Comparison of ENCODE assay signal across 8 mouse cellular contexts in the genomic region with DNA sequence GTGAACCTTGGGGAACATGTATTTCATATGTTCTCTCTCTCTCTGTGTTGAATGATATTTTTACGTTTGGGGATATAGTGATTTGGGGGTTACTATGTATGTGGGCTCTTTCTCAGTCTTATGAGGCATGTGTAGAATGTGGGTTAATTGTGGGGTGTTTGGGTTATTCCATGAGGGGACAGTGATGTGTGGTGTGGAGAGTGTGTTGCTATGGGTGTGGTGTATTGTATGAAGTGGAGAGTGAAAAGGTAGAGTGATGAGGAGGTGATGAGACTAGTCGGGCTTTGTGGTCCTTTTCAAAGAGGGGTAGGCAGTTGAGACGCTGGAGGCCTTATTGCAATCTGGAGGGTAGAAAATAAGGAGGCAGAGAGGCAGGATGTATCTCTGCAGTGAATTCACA. TPM values are rescaled to one million over a fixed set of nuclear protein-coding genes. Genes with fewer than 3 reads are reported as not detected.
A peak's percentile ranks its signal among the peaks of the same experiment; 100 is the strongest.
DNase-seq lines count a peak whose midpoint lies in the region; ATAC-seq lines count a peak whose summit lies in the region.

No protein-coding gene starts in this region.

- peaks cover 4% of the 10 kb centered on the region for H3K4me1 ChIP-seq in lung, embryonic 15.5 days
- H3K4me1 ChIP-seq in embryonic facial prominence, embryonic 15.5 days: peaks cover 5% of the 10 kb centered on the region
- H3K4me1 ChIP-seq in intestine, embryonic 15.5 days (replicated peaks): 0 out of 2 replicates have a peak, but pooled peaks cover 2% of the 10 kb centered on the region
- 0 out of 2 replicates have a peak, but pooled peaks cover 3% of the 10 kb centered on the region for H3K4me1 ChIP-seq in neural tube, embryonic 14.5 days (ENCODE audit: control insufficient read depth, insufficient read depth, low read length)

- H3K36me3 ChIP-seq in lung, embryonic 15.5 days: no peaks in the 10 kb centered on the region
- H3K36me3 ChIP-seq in embryonic facial prominence, embryonic 15.5 days: no peaks in the 10 kb centered on the region
- H3K36me3 ChIP-seq in intestine, embryonic 15.5 days: no peaks in the 10 kb centered on the region
- H3K36me3 ChIP-seq in neural tube, embryonic 14.5 days (ENCODE audit: control insufficient read depth, insufficient read depth, low read length): no peaks in the 10 kb centered on the region

- WGBS in lung, embryonic 15.5 days: 2% methylated on average over 3 of the region's 3 CpGs
- WGBS in embryonic facial prominence, embryonic 15.5 days: 0% methylated on average over 3 of the region's 3 CpGs
- WGBS in intestine, embryonic 15.5 days: 3% methylated on average over 3 of the region's 3 CpGs
- WGBS in neural tube, embryonic 14.5 days: 3% methylated on average over 3 of the region's 3 CpGs

- peak overlapping the region; percentile 82 for H3K9ac ChIP-seq in lung, embryonic 15.5 days
- peak overlapping the region; percentile 71 for H3K9ac ChIP-seq in embryonic facial prominence, embryonic 15.5 days
- H3K9ac ChIP-seq in intestine, embryonic 15.5 days: peak overlapping the region; percentile 80
- peak overlapping the region; percentile 84 for H3K9ac ChIP-seq in neural tube, embryonic 14.5 days (replicated peaks; ENCODE audit: low read depth, low read length)

- peak overlapping the region; percentile 91 for H3K4me3 ChIP-seq in lung, embryonic 15.5 days
- H3K4me3 ChIP-seq in embryonic facial prominence, embryonic 15.5 days (replicated peaks): peak overlapping the region; percentile 62
- peak overlapping the region; percentile 84 for H3K4me3 ChIP-seq in intestine, embryonic 15.5 days (replicated peaks)
- H3K4me3 ChIP-seq in neural tube, embryonic 14.5 days (ENCODE audit: low read depth, low read length): peak overlapping the region; percentile 86

- no peak for ATAC-seq in lung, embryonic 15.5 days (ENCODE audit: borderline replicate concordance, extremely low read depth, low FRiP score, low TSS enrichment)
- no peak for ATAC-seq in embryonic facial prominence, embryonic 15.5 days (ENCODE audit: insufficient number of reproducible peaks, low FRiP score, low TSS enrichment, low read depth)
- ATAC-seq in intestine, embryonic 15.5 days: no peak
- ATAC-seq in neural tube, embryonic 14.5 days (ENCODE audit: low read depth): peak; percentile 6
- no peak for ATAC-seq in megakaryocyte progenitor cell, adult 5-6 weeks (replicated peaks; ENCODE audit: poor library complexity)

- no peaks in the 10 kb centered on the region for H3K9me3 ChIP-seq in lung, embryonic 15.5 days
- no peaks in the 10 kb centered on the region for H3K9me3 ChIP-seq in embryonic facial prominence, embryonic 15.5 days (replicated peaks)
- no peaks in the 10 kb centered on the region for H3K9me3 ChIP-seq in intestine, embryonic 15.5 days
- H3K9me3 ChIP-seq in neural tube, embryonic 14.5 days (ENCODE audit: control insufficient read depth, low read length): no peaks in the 10 kb centered on the region

- DNase-seq in lung, postnatal 25 days (ENCODE audit: low spot score): no peak
- DNase-seq in adrenal gland, adult 8-10 months: no peak
- no peak for DNase-seq in thymus, postnatal 4 days

- H3K4me2 ChIP-seq in lung, embryonic 15.5 days: peak overlapping the region; percentile 54
- peak overlapping the region; percentile 64 for H3K4me2 ChIP-seq in embryonic facial prominence, embryonic 15.5 days (replicated peaks)
- H3K4me2 ChIP-seq in intestine, embryonic 15.5 days (replicated peaks): peak overlapping the region; percentile 60
- H3K4me2 ChIP-seq in neural tube, embryonic 14.5 days (ENCODE audit: low read depth, low read length): peak overlapping the region; percentile 47

- peak overlapping the region; percentile 98 for H3K27ac ChIP-seq in lung, embryonic 15.5 days
- peak overlapping the region; percentile 95 for H3K27ac ChIP-seq in embryonic facial prominence, embryonic 15.5 days (replicated peaks)
- peak overlapping the region; percentile 98 for H3K27ac ChIP-seq in intestine, embryonic 15.5 days
- H3K27ac ChIP-seq in neural tube, embryonic 14.5 days (ENCODE audit: low read depth, low read length): peak overlapping the region; percentile 93

- no peaks in the 10 kb centered on the region for H3K27me3 ChIP-seq in lung, embryonic 15.5 days
- H3K27me3 ChIP-seq in embryonic facial prominence, embryonic 15.5 days: no peaks in the 10 kb centered on the region
- no peaks in the 10 kb centered on the region for H3K27me3 ChIP-seq in intestine, embryonic 15.5 days (replicated peaks)
- no peaks in the 10 kb centered on the region for H3K27me3 ChIP-seq in neural tube, embryonic 14.5 days (ENCODE audit: control insufficient read depth, insufficient read depth, low read length)

RNA-seq across cellular contexts. Expression of a gene that starts 0.8 kb away (rescaled TPM):
- polyA plus RNA-seq in lung, embryonic 15.5 days (2015; fragmentation: Nextera tagmentation; extraction: Ambion mirVana): 24.3 and 25.0 TPM in 2 replicates
- 23.1 and 25.1 TPM in 2 replicates for polyA plus RNA-seq in embryonic facial prominence, embryonic 15.5 days (2015; fragmentation: Nextera tagmentation; extraction: Ambion mirVana)
- polyA plus RNA-seq in intestine, embryonic 15.5 days (2015; fragmentation: Nextera tagmentation; extraction: Ambion mirVana): 24.3 and 25.7 TPM in 2 replicates
- polyA plus RNA-seq in neural tube, embryonic 14.5 days (2014; fragmentation: Nextera tagmentation; extraction: Ambion mirVana): 42.2 and 47.8 TPM in 2 replicates
- 42.8 and 47.9 TPM in 2 replicates for total RNA-seq in megakaryocyte progenitor cell, adult 5-6 weeks (2015)
- total RNA-seq in megakaryocyte progenitor cell, adult 5-6 weeks (2017): 41.4 and 54.7 TPM in 2 replicates
- 10 to 100 TPM; 25.7 to 32.5 (median 31.0) TPM for total RNA-seq in adrenal gland, adult 8-10 months (2022)

RNA-seq across cellular contexts. Expression of a gene that starts 10.2 kb away (rescaled TPM):
- 16.7 and 18.0 TPM in 2 replicates for polyA plus RNA-seq in lung, embryonic 15.5 days (2015; fragmentation: Nextera tagmentation; extraction: Ambion mirVana)
- polyA plus RNA-seq in embryonic facial prominence, embryonic 15.5 days (2015; fragmentation: Nextera tagmentation; extraction: Ambion mirVana): 22.5 and 25.7 TPM in 2 replicates
- polyA plus RNA-seq in intestine, embryonic 15.5 days (2015; fragmentation: Nextera tagmentation; extraction: Ambion mirVana): 7.0 and 7.7 TPM in 2 replicates
- 1.0 and 1.6 TPM in 2 replicates for polyA plus RNA-seq in neural tube, embryonic 14.5 days (2014; fragmentation: Nextera tagmentation; extraction: Ambion mirVana)
- 27.6 and 28.8 TPM in 2 replicates for total RNA-seq in megakaryocyte progenitor cell, adult 5-6 weeks (2015)
- total RNA-seq in megakaryocyte progenitor cell, adult 5-6 weeks (2017): 32.7 and 40.3 TPM in 2 replicates
- total RNA-seq in adrenal gland, adult 8-10 months (2022): 10 to 100 TPM; 68.5 to 77.8 (median 72.5) TPM
